8 mouse cellular contexts compared by ENCODE assay signal in the genomic region with DNA sequence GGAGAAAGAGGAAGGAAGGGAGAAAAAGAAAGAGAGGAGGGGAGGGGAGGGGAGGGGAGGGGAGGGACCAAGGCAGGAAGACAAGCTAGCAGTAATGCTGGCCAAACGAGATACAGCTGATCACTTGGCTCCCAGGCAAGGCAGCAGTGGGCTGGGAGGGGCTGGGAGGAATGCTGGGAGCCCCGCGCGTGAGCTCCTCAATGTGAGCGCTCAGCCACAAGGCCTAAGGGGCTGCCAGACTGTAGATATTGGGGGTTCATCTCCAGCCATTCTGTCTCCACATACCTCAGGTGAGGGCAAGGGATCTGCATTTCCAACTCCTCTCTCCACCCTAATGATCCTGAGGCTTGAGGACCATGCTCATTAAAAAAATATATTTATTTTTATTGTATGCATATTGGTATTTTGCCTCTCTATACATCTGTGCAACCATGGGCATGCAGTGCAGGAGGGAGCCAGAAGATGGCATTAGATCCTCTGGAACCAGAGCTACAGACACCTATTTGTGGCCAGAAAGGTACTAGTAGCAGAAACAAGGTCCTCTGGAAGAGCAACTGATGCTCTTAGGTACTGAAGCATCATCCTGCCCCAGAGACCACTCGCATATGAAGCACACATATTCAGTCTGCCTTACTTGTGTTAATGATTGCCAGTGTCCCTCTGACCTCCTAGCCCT. TPM values are rescaled to one million over a fixed set of nuclear protein-coding genes. Genes with fewer than 3 reads are reported as not detected.
A peak's percentile ranks its signal among the peaks of the same experiment; 100 is the strongest.
DNase-seq lines count a peak whose midpoint lies in the region; ATAC-seq and TF ChIP-seq lines count a peak whose summit lies in the region.

No protein-coding gene starts in this region.

- no peak for ATAC-seq in intestine, postnatal 0 days

- no peak overlapping the region for H3K4me3 ChIP-seq in heart, embryonic 10.5 days
- no peak overlapping the region for H3K4me3 ChIP-seq in cortical plate, adult 2 months (ENCODE audit: insufficient read depth, low read length)
- H3K4me3 ChIP-seq in intestine, postnatal 0 days (ENCODE audit: low read depth, low read length) = no peak overlapping the region

- H3K9me3 ChIP-seq in heart, embryonic 10.5 days = no peaks in the 10 kb centered on the region
- no peaks in the 10 kb centered on the region for H3K9me3 ChIP-seq in intestine, postnatal 0 days (ENCODE audit: control insufficient read depth)

- H3K4me1 ChIP-seq in heart, embryonic 10.5 days = peaks cover 37% of the 10 kb centered on the region
- no peaks in the 10 kb centered on the region for H3K4me1 ChIP-seq in cortical plate, adult 2 months (ENCODE audit: control insufficient read depth, insufficient read depth, low read length)
- 0 out of 2 replicates have a peak, but pooled peaks cover 3% of the 10 kb centered on the region for H3K4me1 ChIP-seq in intestine, postnatal 0 days (replicated peaks; ENCODE audit: control insufficient read depth, insufficient read depth, low read length)

- DNase-seq in heart, adult 8-10 months (ENCODE audit: low spot score) = peak; percentile 56
- no peak for DNase-seq in heart, embryonic 10.5 days (ENCODE audit: low spot score)
- peak; percentile 47 for DNase-seq in ES-CJ7 (ENCODE audit: low read depth, low spot score)
- DNase-seq in lung, postnatal 25 days (ENCODE audit: low spot score) = peak; percentile 47
- DNase-seq in thymus, postnatal 0 days (ENCODE audit: low spot score) = peak; percentile 33
- no peak for DNase-seq in urinary bladder, postnatal 25 days (ENCODE audit: low spot score)

- 22% methylated on average over 5 of the region's 6 CpGs for WGBS in heart, embryonic 10.5 days
- WGBS in intestine, postnatal 0 days = 26% methylated on average over 6 of the region's 6 CpGs

- TF ChIP-seq CTCF in cortical plate, adult 2 months (IDR thresholded peaks at IDR 0.05; ENCODE audit: extremely low read depth, insufficient read depth, low read length) = peak; percentile 78
- peak; percentile 64 for TF ChIP-seq CTCF in intestine, postnatal 0 days (IDR thresholded peaks at IDR 0.05; ENCODE audit: low read depth)

- H3K27ac ChIP-seq in heart, embryonic 10.5 days = no peak overlapping the region; the same call in 1 of the 2 replicates
- no peak overlapping the region for H3K27ac ChIP-seq in cortical plate, adult 2 months (ENCODE audit: insufficient read depth, low read length)
- H3K27ac ChIP-seq in intestine, postnatal 0 days (ENCODE audit: low read depth, low read length) = no peak overlapping the region

- no peaks in the 10 kb centered on the region for H3K36me3 ChIP-seq in heart, embryonic 10.5 days
- H3K36me3 ChIP-seq in intestine, postnatal 0 days (ENCODE audit: control insufficient read depth, insufficient read depth) = no peaks in the 10 kb centered on the region

- no peak overlapping the region for H3K9ac ChIP-seq in intestine, postnatal 0 days (ENCODE audit: low read depth, low read length)

- TF ChIP-seq POLR2A in cortical plate, adult 2 months (IDR thresholded peaks at IDR 0.05; ENCODE audit: extremely low read depth, insufficient read depth, low read length) = no peak

- H3K4me2 ChIP-seq in intestine, postnatal 0 days (replicated peaks; ENCODE audit: low read depth) = no peak overlapping the region

- no peaks in the 10 kb centered on the region for H3K27me3 ChIP-seq in heart, embryonic 10.5 days (ENCODE audit: insufficient read depth, poor library complexity, severe bottlenecking)
- H3K27me3 ChIP-seq in intestine, postnatal 0 days (replicated peaks; ENCODE audit: control insufficient read depth, insufficient read depth, low read length) = no peaks in the 10 kb centered on the region

RNA-seq across cellular contexts. Expression of a gene that starts 2.6 kb away (rescaled TPM):
- total RNA-seq in heart, adult 8-10 months (2022) = 100 to 1,000 TPM in 3 of 4 experiments, 10 to 100 TPM in 1; 92.8 to 120 (median 112) TPM
- polyA plus RNA-seq in heart, embryonic 10.5 days (2016; fragmentation: Nextera tagmentation; extraction: Ambion mirVana) = 34.1 and 40.4 TPM in 2 replicates
- 11.7 and 11.8 TPM in 2 replicates for polyA plus RNA-seq in cortical plate, adult 2 months (2012; rRNA removed)
- polyA plus RNA-seq in intestine, postnatal 0 days (2015; fragmentation: Nextera tagmentation; extraction: Ambion mirVana) = 12.1 and 12.4 TPM in 2 replicates
- 7.8 and 8.3 TPM in 2 replicates for polyA plus RNA-seq in thymus, postnatal 0 days (2015; fragmentation: Nextera tagmentation; extraction: Ambion mirVana)

Comparison
In these comparisons a context has a peak if more than half of its experiments do, and no peak if none do; other contexts are left out.
1. DNase-seq: peak in heart, adult 8-10 months (single experiment), ES-CJ7 (single experiment), lung, postnatal 25 days (single experiment) and thymus, postnatal 0 days (single experiment); none in heart, embryonic 10.5 days (single experiment) and urinary bladder, postnatal 25 days (single experiment).